Mouse (Mus musculus) heart, embryonic 14.5 days (tissue): ENCODE results near the gene Nckap5. TPM values are rescaled to one million over a fixed set of nuclear protein-coding genes. Genes with fewer than 3 reads are reported as not detected.

Source experiments
- ATAC-seq: fragments of 200-750 bp; cut with Nextera tagmentation; 2 replicates; pipeline ENCODE4 v1.8.0; 2017; ENCODE audit warnings: low read depth, moderate TSS enrichment; ENCODE audit not compliant: insufficient number of reproducible peaks, insufficient read depth, low FRiP score
- H3K27ac ChIP-seq, 2 experiments: fragments of 200-500 bp in 1 of 2; fragments of 300-500 bp in 1 of 2; sonication (generic) in 1 of 2; replicated peaks in 1 of 2; 2 replicates each; pipeline ENCODE4 v1.5.1; 2012 to 2014; ENCODE audit warnings: low read depth in 2 of 2, low read length in 2 of 2, control low read depth in 1 of 2, mild to moderate bottlenecking in 1 of 2, mixed read lengths in 1 of 2; ENCODE audit not compliant: control insufficient read depth in 1 of 2, insufficient read depth in 1 of 2
- H3K27me3 ChIP-seq: fragments of 300-500 bp; sonication (generic); 2 replicates; pipeline ENCODE4 v1.6.1; 2014; ENCODE audit warnings: mild to moderate bottlenecking, low read length, control low read depth; ENCODE audit not compliant: control insufficient read depth, insufficient read depth
- H3K36me3 ChIP-seq: fragments of 300-500 bp; sonication (generic); 2 replicates; pipeline ENCODE4 v1.6.1; 2014; ENCODE audit warnings: mild to moderate bottlenecking, control low read depth, low read length, mixed read lengths; ENCODE audit not compliant: control insufficient read depth, insufficient read depth
- H3K4me1 ChIP-seq, 2 experiments: fragments of 200-500 bp in 1 of 2; fragments of 300-500 bp in 1 of 2; sonication (generic) in 1 of 2; 2 replicates each; pipeline ENCODE4 v1.6.1; 2012 to 2014; ENCODE audit warnings: low read length in 2 of 2, control low read depth in 1 of 2, mixed read lengths in 1 of 2; ENCODE audit not compliant: control insufficient read depth in 2 of 2, insufficient read depth in 2 of 2
- H3K4me2 ChIP-seq: fragments of 300-500 bp; sonication (generic); 2 replicates; pipeline ENCODE4 v1.6.1; 2014; ENCODE audit warnings: mild to moderate bottlenecking, low read length
- H3K4me3 ChIP-seq, 2 experiments: fragments of 200-500 bp in 1 of 2; fragments of 300-500 bp in 1 of 2; sonication (generic) in 1 of 2; 2 replicates each; pipeline ENCODE4 v1.5.1; 2012 to 2014; ENCODE audit warnings: low read length in 2 of 2, mild to moderate bottlenecking in 2 of 2, control low read depth in 1 of 2, low read depth in 1 of 2, moderate library complexity in 1 of 2; ENCODE audit not compliant: control insufficient read depth in 1 of 2, insufficient read depth in 1 of 2
- H3K9ac ChIP-seq: fragments of 300-500 bp; sonication (generic); 2 replicates; pipeline ENCODE4 v1.6.1; 2014; ENCODE audit warnings: mild to moderate bottlenecking, low read length
- H3K9me3 ChIP-seq: fragments of 300-500 bp; sonication (generic); 2 replicates; pipeline ENCODE4 v1.6.1; 2016; ENCODE audit warnings: low read length, control low read depth; ENCODE audit not compliant: control insufficient read depth
- WGBS: fragments of 180-500 bp; shearing (Covaris S2); extraction: QIAGEN DNeasy Blood & Tissue Kit; methylation state at CpG from one replicate; pipeline ENCODE4 v1.1.7; 2014; 5-methylcytosine and 5-hydroxymethylcytosine counted together
- polyA plus RNA-seq: library from polyadenylated mRNA; unstranded; fragments of >200 nt; fragmentation: Nextera tagmentation; extraction: Ambion mirVana; gene quantifications from 2 replicates; pipeline ENCODE4 v1.2.1, GENCODE M21; 2014

Gene Nckap5
- polyA plus RNA-seq, 1 experiment from 2014 or later, result 9.4 TPM

GRCm38 (mm10) chr1:126737554-126738290 is 92.9 kb downstream of the Nckap5 start:
- Histone ChIP-seq H3K4me2 (peak overlapping the region; percentile 85), H3K4me1 (peaks cover 7 to 25% of the 10 kb centered on the region in 2 experiments; a peak in 3 of 4 replicates), H3K27ac (0 out of 4 replicates have a peak overlapping the region, but pooled peaks of 1 of the 2 experiments have one; percentile 44), H3K9me3 (no peaks in the 10 kb centered on the region), H3K36me3 (no peaks in the 10 kb centered on the region), H3K9ac (peak overlapping the region; percentile 79), H3K4me3 (peak overlapping the region; percentile 54 to 62), H3K27me3 (no peaks in the 10 kb centered on the region)
- 8% methylated on average over 18 of the region's 18 CpGs for WGBS
- 0 out of 2 replicates have a peak, but pooled peaks have one; percentile 39 for ATAC-seq

- H3K9me3 ChIP-seq, result no peaks in the 10 kb centered on the region
- no peak overlapping the region for H3K27ac ChIP-seq
- H3K27me3 ChIP-seq, result no peaks in the 10 kb centered on the region
- H3K36me3 ChIP-seq, result no peaks in the 10 kb centered on the region
- H3K9ac ChIP-seq, result no peak overlapping the region
- ATAC-seq, result no peak
- H3K4me3 ChIP-seq, result no peak overlapping the region
- H3K4me1 ChIP-seq, result peaks cover 3% of the 10 kb centered on the region in 2 experiments; a peak in 1 of 4 replicates
- H3K4me2 ChIP-seq, result no peak overlapping the region
Measured at GRCm38 (mm10) chr1:126731691-126732090, 98.9 kb downstream of the Nckap5 start.

- no peak overlapping the region for H3K27ac ChIP-seq
- no peaks in the 10 kb centered on the region for H3K4me1 ChIP-seq
- no peaks in the 10 kb centered on the region for H3K27me3 ChIP-seq
- 66% methylated on average over 6 of the region's 6 CpGs for WGBS
- H3K4me2 ChIP-seq, result no peak overlapping the region
- H3K9ac ChIP-seq, result no peak overlapping the region
- no peaks in the 10 kb centered on the region for H3K9me3 ChIP-seq
- H3K36me3 ChIP-seq, result no peaks in the 10 kb centered on the region
- H3K4me3 ChIP-seq, result no peak overlapping the region
- no peak for ATAC-seq
Measured at GRCm38 (mm10) chr1:126726400-126727055, 104.1 kb downstream of the Nckap5 start.

DNA sequence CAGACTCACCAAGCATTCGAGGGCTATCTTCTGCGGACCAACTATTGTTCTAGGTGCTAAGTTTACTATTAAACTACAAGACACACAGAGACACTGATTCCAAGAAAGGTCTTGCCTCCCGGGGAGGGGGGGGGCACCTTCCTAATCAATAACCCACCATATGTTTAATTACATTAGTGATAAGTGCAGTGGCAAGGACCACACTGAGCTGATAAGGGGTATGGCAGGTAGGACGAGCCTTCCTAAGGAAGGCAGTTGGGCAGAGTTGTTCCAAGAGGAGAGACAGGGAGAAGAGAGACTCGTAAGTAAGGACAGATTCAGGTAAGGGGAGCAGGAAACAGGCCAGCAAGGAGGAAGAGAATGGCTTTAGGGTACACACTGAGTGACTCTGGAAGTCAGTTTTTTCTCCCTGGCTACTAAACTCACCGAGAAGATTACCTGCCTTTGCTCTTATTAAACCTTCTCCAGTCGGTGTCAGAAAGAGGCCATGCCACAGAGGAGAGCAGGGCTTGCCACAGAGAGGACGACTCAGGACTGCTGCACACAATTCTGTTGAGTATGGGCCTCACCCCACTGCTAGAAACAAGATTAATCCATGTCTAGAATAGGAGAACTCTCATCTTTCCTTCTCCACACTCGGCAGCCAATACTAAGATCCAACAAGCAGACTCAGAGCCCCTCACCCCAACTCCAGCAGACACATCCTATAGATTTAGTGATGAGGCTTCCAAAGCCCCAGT is 104.8 kb downstream of the Nckap5 start:
- ATAC-seq, result no peak
- no peaks in the 10 kb centered on the region for H3K9me3 ChIP-seq

DNA sequence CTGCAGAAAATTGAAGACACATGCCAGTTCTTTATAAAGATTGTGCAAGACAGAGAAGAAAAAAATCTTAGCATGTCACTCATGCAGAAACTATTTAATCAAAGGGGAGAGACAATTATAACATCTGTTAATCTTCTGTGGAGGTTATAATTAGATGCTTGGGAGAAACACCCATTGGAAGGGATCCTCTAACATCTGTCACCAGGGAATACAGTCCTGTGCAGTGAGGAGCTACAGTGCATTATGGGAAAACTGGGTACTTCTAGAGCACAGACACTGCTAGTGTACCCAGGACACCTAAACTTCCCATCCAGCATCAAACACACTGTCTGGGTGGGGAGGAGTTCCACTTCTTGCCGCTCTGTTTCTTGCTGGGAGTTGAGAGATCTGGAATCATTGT is 108.7 kb downstream of the Nckap5 start:
- Histone ChIP-seq H3K4me1 (no peaks in the 10 kb centered on the region), H3K9me3 (no peaks in the 10 kb centered on the region), H3K36me3 (no peaks in the 10 kb centered on the region), H3K4me3 (no peak overlapping the region), H3K9ac (no peak overlapping the region), H3K4me2 (no peak overlapping the region), H3K27ac (no peak overlapping the region), H3K27me3 (no peaks in the 10 kb centered on the region)
- WGBS, result 82% methylated on average over 1 of the region's 1 CpGs
- no peak for ATAC-seq

More for the DNA sequence above, 104.8 kb downstream of the Nckap5 start:
- Histone ChIP-seq H3K9ac (no peak overlapping the region), H3K4me1 (no peaks in the 10 kb centered on the region), H3K4me2 (no peak overlapping the region), H3K27ac (no peak overlapping the region), H3K4me3 (no peak overlapping the region), H3K27me3 (no peaks in the 10 kb centered on the region), H3K36me3 (no peaks in the 10 kb centered on the region)
- 58% methylated on average over 9 of the region's 9 CpGs for WGBS

DNA sequence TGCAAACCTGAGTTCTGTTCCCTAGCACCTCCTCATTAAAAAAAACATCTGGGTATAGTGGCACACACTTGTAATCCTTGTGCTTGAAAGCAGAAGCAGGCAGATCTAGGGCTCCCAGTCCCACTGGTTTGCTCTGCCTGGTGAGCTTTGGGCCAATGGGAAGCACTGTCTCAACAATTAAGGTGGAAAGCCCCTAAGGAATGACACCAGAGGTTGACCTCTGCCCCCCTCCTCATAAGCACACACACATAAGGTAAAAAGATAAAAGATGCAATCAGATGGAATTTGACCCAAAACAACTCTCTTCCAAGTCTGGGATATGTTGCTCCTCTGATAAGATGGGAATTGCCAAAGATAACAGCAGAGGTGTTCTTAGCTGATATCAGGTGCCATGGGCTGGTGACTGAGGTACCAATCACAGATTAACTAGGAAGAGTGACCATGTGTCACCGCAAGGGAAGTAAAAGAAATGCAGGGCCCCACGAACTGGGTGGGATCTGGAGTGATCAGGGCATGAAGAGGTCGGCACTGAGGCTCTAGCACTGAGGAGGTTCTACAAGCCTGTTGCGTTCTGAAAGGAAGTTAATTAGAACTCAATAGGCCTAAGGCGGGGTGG is 110.8 kb downstream of the Nckap5 start:
- Histone ChIP-seq H3K27ac (no peak overlapping the region), H3K4me1 (no peaks in the 10 kb centered on the region), H3K9ac (no peak overlapping the region), H3K36me3 (no peaks in the 10 kb centered on the region), H3K4me3 (no peak overlapping the region), H3K4me2 (no peak overlapping the region), H3K27me3 (no peaks in the 10 kb centered on the region), H3K9me3 (no peaks in the 10 kb centered on the region)
- no peak for ATAC-seq
- WGBS, result 47% methylated on average over 5 of the region's 5 CpGs

DNA sequence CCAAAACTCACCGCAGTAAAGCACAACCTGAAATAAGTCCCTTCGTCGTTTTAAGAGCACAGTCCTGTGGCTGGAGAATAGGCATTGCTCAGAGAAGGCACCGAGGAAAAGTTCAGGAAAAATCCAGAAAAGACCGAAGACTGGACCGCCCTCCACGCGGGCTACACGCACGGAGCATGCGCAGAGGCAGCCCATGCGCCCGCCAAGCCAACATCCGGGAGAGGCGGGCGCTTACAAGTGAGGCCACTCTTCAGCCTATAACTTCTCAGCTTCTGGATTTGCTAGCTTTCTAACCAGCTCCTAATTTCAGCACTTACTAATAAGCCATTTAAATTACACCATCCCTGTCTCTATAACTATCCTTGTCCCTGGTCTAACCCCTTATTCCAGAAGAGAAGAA is 124.0 kb downstream of the Nckap5 start:
- no peak overlapping the region for H3K4me2 ChIP-seq
- ATAC-seq, result no peak
- no peak overlapping the region for H3K4me3 ChIP-seq
- H3K27me3 ChIP-seq, result no peaks in the 10 kb centered on the region
- H3K4me1 ChIP-seq, result no peaks in the 10 kb centered on the region
- H3K9ac ChIP-seq, result no peak overlapping the region
- H3K36me3 ChIP-seq, result no peaks in the 10 kb centered on the region
- 94% methylated on average over 16 of the region's 16 CpGs for WGBS
- H3K9me3 ChIP-seq, result no peaks in the 10 kb centered on the region
- no peak overlapping the region for H3K27ac ChIP-seq
